Mouse (Mus musculus) layer of hippocampus, adult 8-10 months (tissue): ENCODE data around the gene Srgap3. TPM values are rescaled to one million over a fixed set of nuclear protein-coding genes. Genes with fewer than 3 reads are reported as not detected.

Experiments
- DNase-seq, 2 experiments: peaks; one replicate each; pipeline ENCODE4 v3.0.0; 2022; ENCODE audit warnings: low spot score in 2 of 2
- total RNA-seq, 4 experiments: library from RNA; stranded (reverse); gene quantifications; 2 replicates each; pipeline ENCODE4 v1.2.4; 2022

Srgap3 gene
- total RNA-seq, 4 experiments from 2014 or later: 230 to 304 (median 268) TPM

GRCm38 (mm10) chr6:112694492-112694891 is 252.6 kb downstream of the Srgap3 start:
- DNase-seq: no peak

GRCm38 (mm10) chr6:112691523-112691922 is 255.5 kb downstream of the Srgap3 start:
- no peak for DNase-seq

- DNase-seq: no peak
Observed at GRCm38 (mm10) chr6:112688033-112688432, 259.0 kb downstream of the Srgap3 start.

GRCm38 (mm10) chr6:112686485-112686884 is 260.6 kb downstream of the Srgap3 start:
- no peak for DNase-seq

- no peak for DNase-seq
Observed at GRCm38 (mm10) chr6:112684065-112684464, 263.0 kb downstream of the Srgap3 start.

Other genes starting within 250 kb of the Srgap3 start
- 10 to 100 TPM; 31.2 to 39.5 (median 37.6) TPM for gene Thumpd3, start 99.0 kb upstream of the Srgap3 start, total RNA-seq
- gene Setd5, start 130.1 kb upstream of the Srgap3 start, total RNA-seq: 100 to 1,000 TPM; 104 to 122 (median 115) TPM
- 10 to 100 TPM; 71.7 to 80.9 (median 76.9) TPM for gene Lhfpl4, start 248.1 kb upstream of the Srgap3 start, total RNA-seq